10 mouse cellular contexts compared by ENCODE assay signal in genomic region chr19:47450261-47451137, GRCm38 (mm10). TPM values are rescaled to one million over a fixed set of nuclear protein-coding genes. Genes with fewer than 3 reads are reported as not detected.
DNase-seq lines count a peak whose midpoint lies in the region; ATAC-seq and TF ChIP-seq lines count a peak whose summit lies in the region.
"Had no signal": no experiment of that assay in that cellular context is flagged by ENCODE, and none has a peak within 500 bp of the region (broad histone marks: within the 10 kb centered on the region; RNA-seq: fewer than 3 reads in every experiment).

No protein-coding gene starts in this region.

- peak overlapping the region; percentile 51 for H3K27ac ChIP-seq in kidney, embryonic 16.5 days (ENCODE audit: low read length)
- peak overlapping the region; percentile 78 for H3K27ac ChIP-seq in ES-Bruce4 (ENCODE audit: insufficient read depth, low read length)
- H3K27ac ChIP-seq in liver, embryonic 16.5 days (ENCODE audit: low read length): peak overlapping the region; percentile 48
- H3K27ac ChIP-seq: neural tube, embryonic 12.5 days had no signal

- no peak overlapping the region for H3K4me2 ChIP-seq in kidney, embryonic 16.5 days (replicated peaks; ENCODE audit: low read depth, low read length)
- no peak overlapping the region for H3K4me2 ChIP-seq in liver, embryonic 16.5 days (ENCODE audit: low read depth, low read length)
- H3K4me2 ChIP-seq: neural tube, embryonic 12.5 days had no signal

- peak; percentile 40 for ATAC-seq in kidney, embryonic 16.5 days (ENCODE audit: low FRiP score, low TSS enrichment)
- peak; percentile 52 for ATAC-seq in liver, embryonic 16.5 days (ENCODE audit: low read depth)

- peaks cover 82% of the 10 kb centered on the region for H3K4me1 ChIP-seq in kidney, embryonic 16.5 days (ENCODE audit: insufficient read depth, low read length)
- peaks cover 27% of the 10 kb centered on the region for H3K4me1 ChIP-seq in ES-Bruce4 (ENCODE audit: control insufficient read depth, insufficient read depth, low read length)
- H3K4me1 ChIP-seq in liver, embryonic 16.5 days (ENCODE audit: control insufficient read depth, low read depth, low read length): peaks cover 70% of the 10 kb centered on the region

- TF ChIP-seq EP300 in ES-Bruce4 (IDR thresholded peaks at IDR 0.05; ENCODE audit: insufficient read depth, low read depth, low read length): peak; percentile 99

- 0 out of 2 replicates have a peak overlapping the region, but pooled peaks have one; percentile 9 for H3K9ac ChIP-seq in kidney, embryonic 16.5 days (replicated peaks; ENCODE audit: low read length)
- H3K9ac ChIP-seq in ES-Bruce4 (ENCODE audit: low read depth, poor library complexity, severe bottlenecking): no peak overlapping the region
- no peak overlapping the region for H3K9ac ChIP-seq in liver, embryonic 16.5 days (ENCODE audit: low read depth, low read length)
- H3K9ac ChIP-seq: neural tube, embryonic 12.5 days had no signal

- TF ChIP-seq POLR2A in ES-Bruce4 (IDR thresholded peaks at IDR 0.05; ENCODE audit: insufficient read depth, low read length): no peak

- 44% methylated on average over 8 of the region's 8 CpGs for WGBS in kidney, embryonic 16.5 days
- WGBS in liver, embryonic 16.5 days (ENCODE audit: insufficient replicate concordance): 56% methylated on average over 8 of the region's 8 CpGs

- intact Hi-C loops in gastrocnemius, postnatal 14 days (cut with DNase I; ENCODE audit: low total_unique reads): no loop called here

- H3K36me3 ChIP-seq in kidney, embryonic 16.5 days (ENCODE audit: insufficient read depth, low read length): no peaks in the 10 kb centered on the region
- H3K36me3 ChIP-seq in ES-Bruce4 (ENCODE audit: control insufficient read depth, insufficient read depth, low read length, poor library complexity, severe bottlenecking): no peaks in the 10 kb centered on the region
- H3K36me3 ChIP-seq in liver, embryonic 16.5 days (ENCODE audit: control insufficient read depth, insufficient read depth): no peaks in the 10 kb centered on the region
- H3K36me3 ChIP-seq: neural tube, embryonic 12.5 days had no signal

- no peak for TF ChIP-seq CTCF in ES-Bruce4 (IDR thresholded peaks at IDR 0.05; ENCODE audit: low read depth, low read length)

- no peak overlapping the region for H3K4me3 ChIP-seq in kidney, embryonic 16.5 days (ENCODE audit: low read length)
- H3K4me3 ChIP-seq in ES-Bruce4 (ENCODE audit: low read depth, low read length): no peak overlapping the region
- H3K4me3 ChIP-seq in liver, embryonic 16.5 days (ENCODE audit: low read depth, low read length): no peak overlapping the region
- H3K4me3 ChIP-seq: neural tube, embryonic 12.5 days had no signal

- no peaks in the 10 kb centered on the region for H3K27me3 ChIP-seq in kidney, embryonic 16.5 days (ENCODE audit: insufficient read depth, low read length)
- H3K27me3 ChIP-seq in ES-Bruce4 (ENCODE audit: control insufficient read depth, insufficient read depth, low read length, poor library complexity, severe bottlenecking): no peaks in the 10 kb centered on the region
- no peaks in the 10 kb centered on the region for H3K27me3 ChIP-seq in liver, embryonic 16.5 days (ENCODE audit: control insufficient read depth, insufficient read depth, low read depth, low read length)
- H3K27me3 ChIP-seq: neural tube, embryonic 12.5 days had no signal

- H3K9me3 ChIP-seq in kidney, embryonic 16.5 days (ENCODE audit: low read length): no peaks in the 10 kb centered on the region
- H3K9me3 ChIP-seq in ES-Bruce4 (replicated peaks; ENCODE audit: control insufficient read depth, insufficient read depth, low read length, poor library complexity, severe bottlenecking): no peaks in the 10 kb centered on the region
- no peaks in the 10 kb centered on the region for H3K9me3 ChIP-seq in liver, embryonic 16.5 days (replicated peaks; ENCODE audit: control insufficient read depth, low read length)
- H3K9me3 ChIP-seq: neural tube, embryonic 12.5 days had no signal

- DNase-seq in kidney, adult 8-10 months: no peak
- peak; percentile 55 for DNase-seq in gastrocnemius, postnatal 14 days
- no peak for DNase-seq in cerebellum, adult 11 months
- DNase-seq in right cerebral cortex, postnatal 4 days: no peak
- DNase-seq in urinary bladder, adult 18-20 months (ENCODE audit: low spot score in 2 of 2): no peak
- DNase-seq: adrenal gland, adult 2 months had no signal

RNA-seq across cellular contexts. Expression of gene Sh3pxd2a, which starts 13.7 kb away (rescaled TPM):
- 5.0 and 5.5 TPM in 2 replicates for polyA plus RNA-seq in kidney, embryonic 16.5 days (2015; fragmentation: Nextera tagmentation; extraction: Ambion mirVana)
- 47.6 and 51.9 TPM in 2 replicates for polyA plus RNA-seq in ES-Bruce4 (2011; ENCODE audit: insufficient read depth, insufficient read length, low read depth, missing spikeins)
- total RNA-seq in gastrocnemius, postnatal 14 days (2021): 10 to 100 TPM; 50.6 to 58.9 TPM
- polyA plus RNA-seq in liver, embryonic 16.5 days (2015; fragmentation: Nextera tagmentation; extraction: Ambion mirVana): 0.64 and 0.65 TPM in 2 replicates
